Mouse (Mus musculus) intestine, embryonic 15.5 days (tissue): ENCODE measurements around the gene Ccdc86. TPM values are rescaled to one million over a fixed set of nuclear protein-coding genes. Genes with fewer than 3 reads are reported as not detected.

ENCODE experiments used
- ATAC-seq: fragments of 200-750 bp; cut with Nextera tagmentation; 2 replicates; pipeline ENCODE4 v1.8.0; 2017; ENCODE audit warnings: moderate TSS enrichment, moderate library complexity
- H3K27ac ChIP-seq: fragments of 300-500 bp; sonication (generic); 2 replicates; pipeline ENCODE4 v1.5.1; 2015; ENCODE audit warnings: mild to moderate bottlenecking, inconsistent platforms
- H3K27me3 ChIP-seq: fragments of 300-500 bp; sonication (generic); replicated peaks from 2 replicates; pipeline ENCODE4 v1.6.1; 2015; ENCODE audit warnings: inconsistent platforms
- H3K36me3 ChIP-seq: fragments of 300-500 bp; sonication (generic); 2 replicates; pipeline ENCODE4 v1.6.1; 2015; ENCODE audit warnings: inconsistent platforms
- H3K4me1 ChIP-seq: fragments of 300-500 bp; sonication (generic); replicated peaks from 2 replicates; pipeline ENCODE4 v1.6.1; 2015; ENCODE audit warnings: inconsistent platforms
- H3K4me2 ChIP-seq: fragments of 300-500 bp; sonication (generic); replicated peaks from 2 replicates; pipeline ENCODE4 v1.6.1; 2015; ENCODE audit warnings: mild to moderate bottlenecking, inconsistent platforms
- H3K4me3 ChIP-seq: fragments of 300-500 bp; sonication (generic); replicated peaks from 2 replicates; pipeline ENCODE4 v1.5.1; 2015; ENCODE audit warnings: inconsistent platforms
- H3K9ac ChIP-seq: fragments of 300-500 bp; sonication (generic); 2 replicates; pipeline ENCODE4 v1.6.1; 2015; ENCODE audit warnings: inconsistent platforms
- H3K9me3 ChIP-seq: fragments of 300-500 bp; sonication (generic); 2 replicates; pipeline ENCODE4 v1.6.1; 2016; ENCODE audit warnings: inconsistent platforms
- WGBS: fragments of 180-500 bp; shearing (Covaris S2); methylation state at CpG from one replicate; pipeline ENCODE4 v1.1.7; 2015; 5-methylcytosine and 5-hydroxymethylcytosine counted together
- polyA plus RNA-seq: library from polyadenylated mRNA; unstranded; fragments of >200 nt; fragmentation: Nextera tagmentation; extraction: Ambion mirVana; gene quantifications from 2 replicates; pipeline ENCODE4 v1.2.1, GENCODE M21; 2015

Ccdc86 gene
- polyA plus RNA-seq, 1 experiment from 2014 or later: 29.5 TPM

GRCm38 (mm10) chr19:10946506-10946905, 2.6 kb downstream of the Ccdc86 start:
- WGBS: 79% methylated on average over 3 of the region's 3 CpGs
- H3K27ac ChIP-seq: no peak overlapping the region
- H3K27me3 ChIP-seq: no peaks in the 10 kb centered on the region
- peaks cover 34% of the 10 kb centered on the region for H3K36me3 ChIP-seq
- peaks cover 16% of the 10 kb centered on the region for H3K4me1 ChIP-seq
- no peak for ATAC-seq
- no peaks in the 10 kb centered on the region for H3K9me3 ChIP-seq
- peak overlapping the region; percentile 12; the same call in 1 of the 2 replicates for H3K4me3 ChIP-seq
- H3K4me2 ChIP-seq: peak overlapping the region; percentile 83
- no peak overlapping the region for H3K9ac ChIP-seq

- no peak overlapping the region for H3K27ac ChIP-seq
- no peaks in the 10 kb centered on the region for H3K27me3 ChIP-seq
- no peak for ATAC-seq
- H3K4me1 ChIP-seq: peaks cover 31% of the 10 kb centered on the region
- no peak overlapping the region for H3K9ac ChIP-seq
- no peaks in the 10 kb centered on the region for H3K9me3 ChIP-seq
- no peak overlapping the region for H3K4me2 ChIP-seq
- peaks cover 34% of the 10 kb centered on the region for H3K36me3 ChIP-seq
- 87% methylated on average over 3 of the region's 3 CpGs for WGBS
- no peak overlapping the region for H3K4me3 ChIP-seq
Observed at GRCm38 (mm10) chr19:10943955-10944354, 5.1 kb downstream of the Ccdc86 start.

GRCm38 (mm10) chr19:10940801-10941457, 8.1 kb downstream of the Ccdc86 start:
- Histone ChIP-seq H3K36me3 (peaks cover 34% of the 10 kb centered on the region), H3K4me2 (peak overlapping the region; percentile 77), H3K9ac (peak overlapping the region; percentile 30), H3K4me3 (peak overlapping the region; percentile 32), H3K27ac (no peak overlapping the region), H3K4me1 (peaks cover 17% of the 10 kb centered on the region), H3K27me3 (no peaks in the 10 kb centered on the region), H3K9me3 (no peaks in the 10 kb centered on the region)
- peak; percentile 61 for ATAC-seq
- 6% methylated on average over 40 of the region's 40 CpGs for WGBS

GRCm38 (mm10) chr19:10940097-10940800, 8.8 kb downstream of the Ccdc86 start:
- Histone ChIP-seq H3K36me3 (peaks cover 33% of the 10 kb centered on the region), H3K9me3 (no peaks in the 10 kb centered on the region), H3K4me2 (peak overlapping the region; percentile 77), H3K4me3 (peak overlapping the region; percentile 32), H3K27ac (no peak overlapping the region), H3K9ac (peak overlapping the region; percentile 30), H3K4me1 (peaks cover 17% of the 10 kb centered on the region), H3K27me3 (no peaks in the 10 kb centered on the region)
- ATAC-seq: peak; percentile 88
- 21% methylated on average over 37 of the region's 37 CpGs for WGBS

- peaks cover 17% of the 10 kb centered on the region for H3K4me1 ChIP-seq
- 0 out of 2 replicates have a peak, but pooled peaks have one; percentile 46 for ATAC-seq
- no peak overlapping the region for H3K27ac ChIP-seq
- no peaks in the 10 kb centered on the region for H3K27me3 ChIP-seq
- H3K4me2 ChIP-seq: no peak overlapping the region
- no peaks in the 10 kb centered on the region for H3K9me3 ChIP-seq
- 24% methylated on average over 3 of the region's 3 CpGs for WGBS
- H3K36me3 ChIP-seq: peaks cover 18% of the 10 kb centered on the region
- H3K9ac ChIP-seq: no peak overlapping the region
- no peak overlapping the region for H3K4me3 ChIP-seq
Observed at GRCm38 (mm10) chr19:10938771-10939170, 10.3 kb downstream of the Ccdc86 start.

GRCm38 (mm10) chr19:10937110-10937563, 11.9 kb downstream of the Ccdc86 start, which contains the start of gene Ptgdr2:
Gene Ptgdr2 (plus strand): TSS chr19:10937160.
- Histone ChIP-seq H3K27me3 (no peaks in the 10 kb centered on the region), H3K27ac (no peak within 1 kb of the TSS), H3K9me3 (no peaks in the 10 kb centered on the region), H3K4me1 (peaks cover 17% of the 10 kb centered on the region), H3K36me3 (0 out of 2 replicates have a peak, but pooled peaks cover 3% of the 10 kb centered on the region), H3K4me2 (no peak within 1 kb of the TSS), H3K9ac (no peak within 1 kb of the TSS), H3K4me3 (no peak within 1 kb of the TSS)
- no peak for ATAC-seq
- WGBS: 43% methylated on average over 5 of the region's 5 CpGs

GRCm38 (mm10) chr19:10936077-10936476, 13.0 kb downstream of the Ccdc86 start:
- Histone ChIP-seq H3K9ac (no peak overlapping the region), H3K27me3 (no peaks in the 10 kb centered on the region), H3K4me3 (no peak overlapping the region), H3K4me1 (peaks cover 11% of the 10 kb centered on the region), H3K36me3 (no peaks in the 10 kb centered on the region), H3K9me3 (no peaks in the 10 kb centered on the region), H3K4me2 (no peak overlapping the region), H3K27ac (no peak overlapping the region)
- WGBS: 86% methylated on average over 5 of the region's 5 CpGs
- ATAC-seq: no peak

GRCm38 (mm10) chr19:10935029-10935428, 14.0 kb downstream of the Ccdc86 start:
- Histone ChIP-seq H3K36me3 (no peaks in the 10 kb centered on the region), H3K9ac (no peak overlapping the region), H3K27ac (0 out of 2 replicates have a peak overlapping the region, but pooled peaks have one; percentile 36), H3K4me1 (0 out of 2 replicates have a peak, but pooled peaks cover 2% of the 10 kb centered on the region), H3K9me3 (no peaks in the 10 kb centered on the region), H3K27me3 (no peaks in the 10 kb centered on the region), H3K4me2 (no peak overlapping the region), H3K4me3 (no peak overlapping the region)
- 48% methylated on average over 5 of the region's 5 CpGs for WGBS
- no peak for ATAC-seq

- Histone ChIP-seq H3K27me3 (no peaks in the 10 kb centered on the region), H3K4me2 (no peak overlapping the region), H3K27ac (no peak overlapping the region), H3K4me3 (no peak overlapping the region), H3K9me3 (no peaks in the 10 kb centered on the region), H3K4me1 (no peaks in the 10 kb centered on the region; the same call in 1 of the 2 replicates), H3K9ac (no peak overlapping the region), H3K36me3 (no peaks in the 10 kb centered on the region)
- ATAC-seq: no peak
- WGBS: 70% methylated on average over 2 of the region's 2 CpGs
Observed at GRCm38 (mm10) chr19:10930641-10931040, 18.4 kb downstream of the Ccdc86 start.

GRCm38 (mm10) chr19:10926666-10927065, 22.4 kb downstream of the Ccdc86 start:
- Histone ChIP-seq H3K27ac (0 out of 2 replicates have a peak overlapping the region, but pooled peaks have one; percentile 51), H3K4me2 (no peak overlapping the region)

GRCm38 (mm10) chr19:10926123-10926621, 22.9 kb downstream of the Ccdc86 start:
- Histone ChIP-seq H3K27me3 (no peaks in the 10 kb centered on the region), H3K9ac (no peak overlapping the region), H3K36me3 (no peaks in the 10 kb centered on the region), H3K4me1 (no peaks in the 10 kb centered on the region; the same call in 1 of the 2 replicates), H3K4me2 (no peak overlapping the region), H3K9me3 (no peaks in the 10 kb centered on the region), H3K4me3 (no peak overlapping the region), H3K27ac (0 out of 2 replicates have a peak overlapping the region, but pooled peaks have one; percentile 51)
- WGBS: 34% methylated on average over 6 of the region's 6 CpGs
- ATAC-seq: peak; percentile 68

More at GRCm38 (mm10) chr19:10926666-10927065, 22.4 kb downstream of the Ccdc86 start:
- WGBS: 51% methylated on average over 4 of the region's 4 CpGs
- H3K4me3 ChIP-seq: no peak overlapping the region
- H3K9me3 ChIP-seq: no peaks in the 10 kb centered on the region
- H3K9ac ChIP-seq: no peak overlapping the region
- H3K36me3 ChIP-seq: no peaks in the 10 kb centered on the region
- no peaks in the 10 kb centered on the region for H3K27me3 ChIP-seq
- no peaks in the 10 kb centered on the region; the same call in 1 of the 2 replicates for H3K4me1 ChIP-seq
- ATAC-seq: no peak

GRCm38 (mm10) chr19:10924220-10924619, 24.8 kb downstream of the Ccdc86 start:
- Histone ChIP-seq H3K4me2 (no peak overlapping the region), H3K4me1 (no peaks in the 10 kb centered on the region; the same call in 1 of the 2 replicates), H3K27me3 (no peaks in the 10 kb centered on the region), H3K27ac (no peak overlapping the region), H3K9ac (no peak overlapping the region), H3K4me3 (no peak overlapping the region), H3K9me3 (no peaks in the 10 kb centered on the region), H3K36me3 (no peaks in the 10 kb centered on the region)
- ATAC-seq: no peak
- 39% methylated on average over 4 of the region's 4 CpGs for WGBS
